Mouse (Mus musculus) liver, embryonic 16.5 days (tissue): ENCODE results near the gene Rhof. TPM values are rescaled to one million over a fixed set of nuclear protein-coding genes. Genes with fewer than 3 reads are reported as not detected.

Experiments
- ATAC-seq: fragments of 200-750 bp; cut with Nextera tagmentation; 2 replicates; pipeline ENCODE4 v1.8.0; 2017; ENCODE audit warnings: low read depth, mild to moderate bottlenecking, moderate number of reproducible peaks, moderate library complexity
- H3K27ac ChIP-seq: fragments of 300-500 bp; sonication (generic); 2 replicates; pipeline ENCODE4 v1.5.1; 2014; ENCODE audit warnings: mild to moderate bottlenecking, low read length
- H3K27me3 ChIP-seq: fragments of 300-500 bp; sonication (generic); 2 replicates; pipeline ENCODE4 v1.6.1; 2014; ENCODE audit warnings: low read depth, low read length, mixed read lengths; ENCODE audit not compliant: control insufficient read depth, insufficient read depth
- H3K36me3 ChIP-seq: fragments of 300-500 bp; sonication (generic); 2 replicates; pipeline ENCODE4 v1.6.1; 2014; ENCODE audit warnings: mild to moderate bottlenecking; ENCODE audit not compliant: control insufficient read depth, insufficient read depth
- H3K4me1 ChIP-seq: fragments of 300-500 bp; sonication (generic); 2 replicates; pipeline ENCODE4 v1.6.1; 2014; ENCODE audit warnings: low read depth, low read length, mixed read lengths; ENCODE audit not compliant: control insufficient read depth
- H3K4me2 ChIP-seq: fragments of 300-500 bp; sonication (generic); 2 replicates; pipeline ENCODE4 v1.6.1; 2014; ENCODE audit warnings: low read depth, low read length, mixed read lengths
- H3K4me3 ChIP-seq: fragments of 300-500 bp; sonication (generic); 2 replicates; pipeline ENCODE4 v1.5.1; 2014; ENCODE audit warnings: low read depth, mild to moderate bottlenecking, low read length
- H3K9ac ChIP-seq: fragments of 300-500 bp; sonication (generic); 2 replicates; pipeline ENCODE4 v1.6.1; 2014; ENCODE audit warnings: low read depth, low read length
- H3K9me3 ChIP-seq: fragments of 300-500 bp; sonication (generic); replicated peaks from 2 replicates; pipeline ENCODE4 v1.6.1; 2016; ENCODE audit warnings: low read length; ENCODE audit not compliant: control insufficient read depth
- WGBS: fragments of 180-500 bp; shearing (Covaris S2); extraction: QIAGEN DNeasy Blood & Tissue Kit; methylation state at CpG from one replicate; pipeline ENCODE4 v1.1.7; 2014; ENCODE audit not compliant: insufficient replicate concordance; 5-methylcytosine and 5-hydroxymethylcytosine counted together
- polyA plus RNA-seq: library from polyadenylated mRNA; unstranded; fragments of >200 nt; fragmentation: Nextera tagmentation; extraction: Ambion mirVana; gene quantifications from 2 replicates; pipeline ENCODE4 v1.2.1, GENCODE M21; 2015

Rhof gene
- polyA plus RNA-seq, 1 experiment from 2014 or later, result 2.3 TPM

DNA sequence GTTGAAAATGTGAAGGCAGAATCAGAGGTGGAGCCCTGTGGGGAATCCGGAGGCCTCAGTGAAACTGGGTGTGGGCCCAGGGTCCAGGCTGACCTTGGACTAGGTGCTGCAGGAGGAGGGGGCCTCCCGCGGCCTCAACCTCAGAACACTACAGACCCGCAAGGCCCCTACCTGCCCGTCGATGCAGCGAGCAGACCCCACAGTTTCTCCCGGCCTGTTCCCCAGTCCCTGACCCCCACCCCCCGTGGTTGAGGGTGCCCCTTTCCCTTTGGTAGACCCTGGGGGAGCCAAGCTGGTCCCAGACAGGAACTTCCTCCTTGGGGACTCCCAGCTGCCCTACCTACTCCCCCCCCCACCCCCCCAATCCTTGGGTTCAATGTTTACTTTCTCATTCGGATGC is 33.9 kb upstream of the Rhof start:
- Histone ChIP-seq H3K4me1 (peaks cover 9% of the 10 kb centered on the region), H3K27me3 (no peaks in the 10 kb centered on the region), H3K36me3 (peaks cover 43% of the 10 kb centered on the region), H3K27ac (no peak overlapping the region), H3K4me3 (no peak overlapping the region), H3K4me2 (no peak overlapping the region), H3K9ac (no peak overlapping the region), H3K9me3 (no peaks in the 10 kb centered on the region)
- no peak for ATAC-seq
- 82% methylated on average over 10 of the region's 10 CpGs for WGBS

GRCm38 (mm10) chr5:123162942-123163341 is 30.4 kb upstream of the Rhof start:
- WGBS, result 84% methylated on average over 9 of the region's 9 CpGs
- Histone ChIP-seq H3K27ac (no peak overlapping the region), H3K9me3 (no peaks in the 10 kb centered on the region), H3K36me3 (peaks cover 76% of the 10 kb centered on the region), H3K4me3 (no peak overlapping the region), H3K4me2 (no peak overlapping the region), H3K9ac (no peak overlapping the region), H3K27me3 (no peaks in the 10 kb centered on the region), H3K4me1 (peaks cover 4% of the 10 kb centered on the region)
- no peak for ATAC-seq

DNA sequence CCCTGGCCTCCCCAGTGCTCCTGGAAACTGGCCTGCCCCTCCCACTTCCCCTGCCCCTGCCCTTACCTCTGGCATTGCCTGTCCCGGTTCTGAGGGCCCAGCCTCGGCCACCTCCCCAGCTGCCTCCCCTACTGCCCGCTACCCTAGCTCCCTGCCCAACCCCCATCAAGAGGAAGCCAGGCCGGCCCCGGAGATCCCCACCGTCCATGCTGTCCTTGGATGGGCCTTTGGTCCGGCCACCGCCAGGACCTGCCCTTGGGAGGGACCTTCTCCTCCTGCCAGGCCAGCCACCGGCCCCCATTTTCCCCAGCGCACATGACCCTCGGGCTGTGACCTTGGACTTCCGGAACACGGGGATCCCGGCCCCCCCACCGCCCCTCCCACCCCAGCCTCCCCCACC is 27.8 kb upstream of the Rhof start:
- Histone ChIP-seq H3K27me3 (no peaks in the 10 kb centered on the region), H3K4me3 (no peak overlapping the region), H3K4me2 (no peak overlapping the region), H3K4me1 (no peaks in the 10 kb centered on the region), H3K27ac (no peak overlapping the region), H3K9ac (no peak overlapping the region), H3K9me3 (no peaks in the 10 kb centered on the region), H3K36me3 (peaks cover 73% of the 10 kb centered on the region)
- ATAC-seq, result 0 out of 2 replicates have a peak, but pooled peaks have one; percentile 30
- WGBS, result 79% methylated on average over 15 of the region's 15 CpGs

- H3K4me3 ChIP-seq, result no peak overlapping the region
- H3K4me2 ChIP-seq, result no peak overlapping the region
- H3K27ac ChIP-seq, result no peak overlapping the region
- no peak overlapping the region for H3K9ac ChIP-seq
- H3K4me1 ChIP-seq, result no peaks in the 10 kb centered on the region
- peaks cover 73% of the 10 kb centered on the region for H3K36me3 ChIP-seq
- H3K27me3 ChIP-seq, result no peaks in the 10 kb centered on the region
- WGBS, result 90% methylated on average over 15 of the region's 15 CpGs
- no peak for ATAC-seq
- H3K9me3 ChIP-seq, result no peaks in the 10 kb centered on the region
Observed at GRCm38 (mm10) chr5:123159866-123160265, 27.4 kb upstream of the Rhof start.

DNA sequence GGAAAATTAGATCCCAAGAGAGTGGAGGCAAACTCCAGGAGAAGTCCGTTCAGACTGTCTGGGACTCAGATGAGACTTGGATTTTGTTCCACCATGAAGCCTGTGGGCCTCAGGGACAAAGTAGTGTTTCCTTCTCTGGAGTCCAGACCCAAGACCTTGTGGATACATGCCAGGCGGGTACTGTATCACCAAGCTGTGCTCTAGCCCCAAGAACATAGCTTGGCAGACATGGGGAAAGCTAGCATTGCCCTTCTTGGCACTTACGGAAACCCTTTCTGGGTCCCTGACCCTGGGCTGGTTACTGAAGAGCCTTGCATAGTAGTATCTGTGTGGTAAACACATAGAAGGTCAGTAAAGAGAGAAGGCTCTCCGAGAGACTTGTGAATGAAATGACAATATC is 27.0 kb upstream of the Rhof start:
- H3K4me3 ChIP-seq, result no peak overlapping the region
- WGBS, result 90% methylated on average over 4 of the region's 4 CpGs
- no peaks in the 10 kb centered on the region for H3K9me3 ChIP-seq
- no peak overlapping the region for H3K27ac ChIP-seq
- H3K9ac ChIP-seq, result no peak overlapping the region
- no peaks in the 10 kb centered on the region for H3K4me1 ChIP-seq
- H3K36me3 ChIP-seq, result peaks cover 73% of the 10 kb centered on the region
- no peaks in the 10 kb centered on the region for H3K27me3 ChIP-seq
- no peak for ATAC-seq
- H3K4me2 ChIP-seq, result no peak overlapping the region

DNA sequence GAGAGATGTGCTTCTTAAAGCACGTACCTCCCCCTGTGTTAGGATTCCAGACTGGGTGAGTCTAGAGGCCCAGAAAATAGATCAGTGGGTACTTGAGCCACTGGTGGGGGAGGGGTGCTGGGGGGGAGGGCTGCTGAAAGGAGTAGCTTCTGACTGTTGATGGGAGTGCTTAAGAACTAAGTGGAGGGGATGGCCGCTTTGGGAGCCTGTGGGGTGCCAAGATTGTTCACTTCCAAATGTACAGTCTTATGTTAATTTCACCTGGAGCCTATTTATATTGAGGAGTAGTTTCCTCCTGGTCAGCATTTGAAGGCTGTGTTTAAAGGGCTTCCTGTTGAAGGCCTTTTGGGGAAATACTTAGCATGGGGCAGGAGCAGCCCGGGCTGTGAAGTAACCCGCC is 25.5 kb upstream of the Rhof start:
- no peaks in the 10 kb centered on the region for H3K9me3 ChIP-seq
- no peaks in the 10 kb centered on the region for H3K4me1 ChIP-seq
- no peak overlapping the region for H3K27ac ChIP-seq
- H3K27me3 ChIP-seq, result no peaks in the 10 kb centered on the region
- no peak for ATAC-seq
- H3K4me3 ChIP-seq, result no peak overlapping the region
- H3K36me3 ChIP-seq, result peaks cover 66% of the 10 kb centered on the region
- H3K9ac ChIP-seq, result no peak overlapping the region
- 85% methylated on average over 4 of the region's 4 CpGs for WGBS
- no peak overlapping the region for H3K4me2 ChIP-seq

DNA sequence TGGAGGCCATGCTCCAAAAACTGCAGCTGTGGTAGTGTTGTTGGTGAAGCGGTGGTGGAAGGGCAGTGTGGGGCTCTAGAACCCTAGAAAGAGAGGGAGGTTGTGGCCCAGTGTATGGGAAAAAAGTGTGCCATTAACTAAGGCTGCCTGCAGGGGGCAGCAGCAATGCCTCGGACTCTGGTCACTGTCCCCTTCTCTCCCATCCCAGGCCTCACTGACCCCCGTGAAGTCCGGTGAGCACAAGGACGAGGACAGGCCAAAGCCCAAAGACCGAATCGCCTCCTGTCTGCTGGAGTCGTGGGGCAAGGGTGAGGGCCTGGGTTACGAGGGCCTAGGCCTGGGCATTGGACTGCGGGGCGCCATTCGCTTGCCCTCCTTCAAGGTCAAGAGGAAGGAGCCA is 24.3 kb upstream of the Rhof start:
- Histone ChIP-seq H3K36me3 (peaks cover 70% of the 10 kb centered on the region), H3K4me3 (no peak overlapping the region), H3K9me3 (no peaks in the 10 kb centered on the region), H3K4me1 (peaks cover 3% of the 10 kb centered on the region), H3K27ac (no peak overlapping the region), H3K27me3 (no peaks in the 10 kb centered on the region), H3K4me2 (no peak overlapping the region), H3K9ac (no peak overlapping the region)
- WGBS, result 89% methylated on average over 12 of the region's 12 CpGs
- no peak for ATAC-seq

GRCm38 (mm10) chr5:123155425-123155824 is 22.9 kb upstream of the Rhof start:
- no peaks in the 10 kb centered on the region for H3K27me3 ChIP-seq
- 40% methylated on average over 7 of the region's 7 CpGs for WGBS
- no peaks in the 10 kb centered on the region for H3K9me3 ChIP-seq
- H3K27ac ChIP-seq, result no peak overlapping the region
- H3K36me3 ChIP-seq, result peaks cover 66% of the 10 kb centered on the region
- H3K4me3 ChIP-seq, result no peak overlapping the region
- H3K4me1 ChIP-seq, result peaks cover 15% of the 10 kb centered on the region
- H3K9ac ChIP-seq, result no peak overlapping the region
- H3K4me2 ChIP-seq, result no peak overlapping the region
- peak; percentile 5; the same call in 1 of the 2 replicates for ATAC-seq

- no peak overlapping the region for H3K9ac ChIP-seq
- no peaks in the 10 kb centered on the region for H3K27me3 ChIP-seq
- H3K4me2 ChIP-seq, result no peak overlapping the region
- H3K9me3 ChIP-seq, result no peaks in the 10 kb centered on the region
- H3K27ac ChIP-seq, result no peak overlapping the region
- 48% methylated on average over 1 of the region's 1 CpGs for WGBS
- H3K4me3 ChIP-seq, result no peak overlapping the region
- no peak for ATAC-seq
- peaks cover 53% of the 10 kb centered on the region for H3K36me3 ChIP-seq
- H3K4me1 ChIP-seq, result peaks cover 41% of the 10 kb centered on the region
Observed at GRCm38 (mm10) chr5:123152901-123153300, 20.4 kb upstream of the Rhof start.
